Mouse (Mus musculus): ENCODE results near the gene Klhdc4.

Gene Klhdc4

DNA sequence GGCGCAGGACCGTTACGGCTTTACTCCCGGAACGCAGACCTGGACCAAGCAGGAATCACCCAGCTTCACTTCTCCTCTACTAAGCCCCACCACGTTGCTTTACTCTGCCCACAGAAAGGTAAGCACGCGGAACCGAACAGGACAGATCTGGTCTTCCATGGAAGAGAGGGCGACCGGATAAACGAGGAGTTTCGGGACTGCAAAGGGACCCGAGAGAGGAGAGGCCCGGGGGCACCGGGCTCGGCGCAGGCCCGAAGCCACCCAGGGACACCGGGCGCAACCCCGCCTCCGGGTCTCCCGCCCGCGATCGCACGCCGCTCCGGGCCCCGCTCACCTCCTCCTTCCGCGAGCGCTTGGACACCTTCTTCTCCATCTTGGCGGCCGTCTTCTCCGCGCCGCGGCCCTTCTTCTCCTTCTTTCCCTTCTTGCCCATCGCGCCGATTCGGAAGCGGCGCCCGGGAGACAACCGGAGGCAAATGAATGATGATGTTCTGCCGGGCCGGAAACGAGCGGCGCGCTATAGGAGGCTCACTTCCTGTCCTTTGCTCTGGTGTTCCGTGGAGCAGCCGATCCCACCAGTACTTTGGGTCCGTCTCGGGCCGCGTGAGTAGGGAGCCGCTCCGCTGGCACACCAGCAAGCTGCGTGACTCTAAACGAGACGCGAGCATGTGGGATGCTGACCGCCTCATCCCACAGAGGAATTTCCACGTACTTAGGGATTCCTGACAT, at the start of gene Klhdc4:
Klhdc4 (minus strand) TSS at position 522 of the 729 bp plus-strand sequence.
- DNase-seq (ENCODE audit: low spot score in 2 of 2): peak; percentile 79 to 87

GRCm38 (mm10) chr8:121877828-121878480, 48.6 kb upstream of the Klhdc4 start:
- DNase-seq (ENCODE audit: low spot score in 2 of 2): no peak

GRCm38 (mm10) chr8:121877212-121877611, 47.8 kb upstream of the Klhdc4 start:
- DNase-seq (ENCODE audit: low spot score in 2 of 2): no peak

DNA sequence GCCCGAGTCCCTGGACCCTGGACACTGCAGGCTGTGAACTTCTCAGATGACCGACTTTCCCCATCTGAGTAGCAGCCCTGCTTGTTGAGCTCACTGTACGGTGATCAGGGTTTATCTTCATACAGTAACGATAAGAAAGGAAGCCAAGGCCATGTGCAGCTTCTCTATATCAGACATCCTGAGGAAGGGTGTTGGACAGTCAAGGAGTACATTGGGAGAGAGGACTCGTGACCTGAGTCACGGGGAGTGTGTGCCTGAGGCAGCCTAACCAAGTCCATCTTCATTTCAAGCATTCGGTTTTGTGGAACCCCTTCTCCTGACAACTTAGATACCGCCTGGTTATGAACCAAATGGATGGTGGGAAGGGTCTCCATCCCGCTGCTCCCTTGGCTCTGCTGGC, 46.1 kb upstream of the Klhdc4 start:
- no peak for DNase-seq (ENCODE audit: low spot score in 2 of 2)

DNA sequence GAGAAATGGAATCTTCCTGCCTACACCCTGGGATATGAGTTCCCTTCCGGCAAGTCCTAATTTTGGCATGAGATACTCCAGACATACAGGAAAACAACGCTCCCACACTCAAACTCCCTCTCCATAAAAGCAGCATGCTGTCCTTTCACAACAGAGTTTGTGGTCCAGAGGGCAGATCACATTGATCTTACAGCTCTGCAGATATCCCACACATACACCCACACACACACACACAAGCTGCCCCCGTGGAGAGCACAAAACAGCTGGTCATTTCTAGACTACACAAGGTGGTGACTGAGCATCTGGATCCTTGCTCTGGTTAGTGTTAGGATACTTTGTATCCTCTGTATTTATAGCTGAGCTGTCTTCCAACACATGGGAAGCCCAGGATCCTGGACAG, 45.7 kb upstream of the Klhdc4 start:
- DNase-seq (ENCODE audit: low spot score in 2 of 2): no peak

DNA sequence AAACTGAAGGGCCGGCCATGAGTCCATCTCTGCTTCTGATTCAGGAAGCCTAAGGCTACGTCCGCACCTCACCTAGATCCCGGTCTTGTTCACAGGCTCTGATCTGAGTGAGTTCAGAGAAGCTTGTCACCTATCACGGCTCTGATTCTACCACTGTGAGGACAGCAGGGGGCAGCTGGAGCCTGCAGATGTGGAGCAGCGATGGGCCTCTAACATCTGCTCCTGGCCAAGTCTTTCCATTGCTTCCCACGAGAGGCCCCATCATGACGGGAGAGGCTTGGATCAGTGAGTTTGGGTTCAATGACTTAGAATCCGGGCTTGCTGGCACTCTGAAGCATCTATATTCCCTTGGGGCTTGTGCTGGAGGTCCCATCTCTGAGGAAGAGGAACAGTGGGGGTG, 44.7 kb upstream of the Klhdc4 start:
- DNase-seq (ENCODE audit: low spot score in 2 of 2): peak; percentile 64 to 69

DNA sequence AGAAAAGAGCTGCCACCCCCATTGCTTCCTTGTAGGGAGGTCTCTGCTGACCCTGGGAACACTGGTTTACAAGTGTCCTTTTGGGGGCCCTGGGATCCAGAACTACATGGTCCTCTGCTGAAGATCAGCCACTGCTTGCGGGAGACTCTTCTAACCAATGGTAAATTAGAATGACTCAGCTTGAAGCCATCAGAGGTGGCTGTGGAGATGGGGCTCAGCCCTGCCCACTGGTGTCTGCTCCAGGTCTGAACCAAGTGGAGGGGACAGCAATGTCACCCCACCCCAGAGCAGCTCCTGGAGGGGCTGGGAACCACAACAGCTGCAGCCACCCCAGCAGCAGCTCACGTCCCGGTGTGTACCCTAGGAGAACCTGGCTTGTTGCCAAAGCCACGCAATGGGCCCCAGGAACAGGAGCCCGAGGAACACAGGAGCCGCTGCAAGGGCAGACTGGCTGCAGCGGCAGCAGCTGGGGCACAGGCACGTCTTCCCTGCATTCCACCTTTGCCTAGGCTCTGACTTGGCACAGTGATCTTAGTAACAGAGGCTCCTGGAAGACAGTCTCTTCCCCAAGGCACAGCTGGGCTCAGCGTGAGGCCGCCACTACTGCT, 42.6 kb upstream of the Klhdc4 start:
- DNase-seq (ENCODE audit: low spot score in 2 of 2): no peak

GRCm38 (mm10) chr8:121870190-121870589, 40.8 kb upstream of the Klhdc4 start:
- DNase-seq (ENCODE audit: low spot score in 2 of 2): no peak

- no peak for DNase-seq (ENCODE audit: low spot score in 2 of 2)
These were observed 39.5 kb upstream of the Klhdc4 start for GRCm38 (mm10) chr8:121868896-121869295.

DNA sequence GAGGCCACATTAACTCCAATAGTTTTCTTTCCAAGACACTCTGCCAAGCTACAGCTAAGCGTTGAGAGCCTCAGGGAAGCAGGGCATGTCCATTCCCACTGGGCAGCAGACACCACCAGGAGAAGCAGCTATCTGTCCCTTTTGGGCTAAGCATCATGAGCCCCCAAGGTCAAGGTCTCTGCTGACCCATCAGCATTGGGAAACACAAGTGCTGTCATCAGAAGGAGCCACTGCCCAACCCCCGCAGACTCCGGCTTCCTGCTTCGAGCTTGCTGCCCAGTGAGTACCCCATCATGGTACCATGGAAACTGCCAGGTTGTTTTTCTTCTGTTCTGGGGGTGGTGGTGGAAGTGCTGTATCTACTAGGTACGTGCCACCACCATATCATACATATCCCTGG, 38.8 kb upstream of the Klhdc4 start:
- DNase-seq (ENCODE audit: low spot score in 2 of 2): no peak

GRCm38 (mm10) chr8:121865356-121865755, 36.0 kb upstream of the Klhdc4 start:
- no peak for DNase-seq (ENCODE audit: low spot score in 2 of 2)

- DNase-seq (ENCODE audit: low spot score in 2 of 2): no peak
These were observed 32.6 kb upstream of the Klhdc4 start for GRCm38 (mm10) chr8:121861806-121862548.

- DNase-seq (ENCODE audit: low spot score in 2 of 2): no peak
These were observed 31.9 kb upstream of the Klhdc4 start for GRCm38 (mm10) chr8:121861276-121861675.

DNA sequence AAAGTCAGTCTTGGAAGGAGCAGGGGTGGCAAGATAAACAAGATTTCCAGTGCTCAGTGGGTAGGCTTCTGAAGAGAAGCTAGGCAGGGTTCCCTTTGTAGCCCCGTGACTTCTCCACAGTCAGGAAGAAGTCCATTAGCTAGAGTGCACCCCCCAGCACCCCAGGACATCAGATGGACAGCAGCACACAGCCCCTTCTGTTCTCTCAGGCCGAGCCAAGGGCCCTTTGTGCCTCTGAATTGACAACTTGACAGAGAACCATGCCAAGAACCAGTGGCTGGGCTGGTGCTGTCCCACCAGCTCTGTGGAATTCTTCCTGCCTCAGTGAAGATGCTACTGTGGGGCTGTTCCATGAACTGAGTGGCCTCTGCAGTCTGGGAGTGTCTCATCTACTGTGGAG, 28.4 kb upstream of the Klhdc4 start:
- no peak for DNase-seq (ENCODE audit: low spot score in 2 of 2)

GRCm38 (mm10) chr8:121857331-121857730, 28.0 kb upstream of the Klhdc4 start:
- DNase-seq (ENCODE audit: low spot score in 2 of 2): no peak

GRCm38 (mm10) chr8:121856071-121856746, 26.8 kb upstream of the Klhdc4 start:
- DNase-seq (ENCODE audit: low spot score in 2 of 2): no peak

DNA sequence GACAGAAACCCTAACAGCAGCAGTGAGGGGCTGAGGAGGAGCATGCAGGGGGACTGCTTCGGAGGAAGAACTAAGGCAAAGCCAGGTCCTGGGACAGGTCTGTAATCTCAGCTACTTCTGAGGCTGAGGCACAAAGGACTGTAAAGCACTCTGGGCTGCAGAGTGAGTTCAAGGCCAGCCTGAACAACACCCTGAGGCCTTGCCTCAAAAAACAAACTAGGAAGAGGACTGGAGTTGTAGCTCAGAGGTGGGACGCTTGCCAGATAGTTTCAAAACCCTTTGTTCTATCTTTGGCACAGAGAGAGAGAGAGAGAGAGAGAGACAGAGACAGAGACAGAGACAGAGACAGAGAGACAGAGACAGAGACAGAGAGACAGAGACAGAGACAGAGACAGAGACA, 24.2 kb upstream of the Klhdc4 start:
- no peak for DNase-seq (ENCODE audit: low spot score in 2 of 2)

DNA sequence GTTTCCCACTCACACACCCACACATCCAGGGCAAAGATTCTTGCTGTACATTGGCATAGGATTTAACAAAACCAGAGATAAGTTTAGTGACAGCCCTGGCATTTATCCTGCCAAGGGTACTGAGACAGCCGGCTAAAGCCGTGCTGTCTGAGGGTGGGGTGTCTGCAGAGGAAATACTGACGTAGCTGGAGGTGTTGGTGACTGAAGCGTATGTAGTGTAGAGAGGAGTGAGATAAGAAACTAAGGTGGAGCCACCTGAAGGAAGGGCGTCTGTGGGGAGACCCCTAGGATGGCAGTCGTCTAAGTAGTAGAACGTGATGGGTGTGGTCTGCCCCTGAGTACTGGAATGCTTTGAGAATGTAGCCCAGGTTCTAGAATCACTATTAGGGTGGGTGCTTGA, 23.1 kb upstream of the Klhdc4 start:
- no peak for DNase-seq (ENCODE audit: low spot score in 2 of 2)

- no peak for DNase-seq (ENCODE audit: low spot score in 2 of 2)
These were observed 22.3 kb upstream of the Klhdc4 start for GRCm38 (mm10) chr8:121851716-121852115.

- peak; percentile 91 to 99 for DNase-seq (ENCODE audit: low spot score in 2 of 2)
These were observed 21.6 kb upstream of the Klhdc4 start for GRCm38 (mm10) chr8:121850821-121851470.

DNA sequence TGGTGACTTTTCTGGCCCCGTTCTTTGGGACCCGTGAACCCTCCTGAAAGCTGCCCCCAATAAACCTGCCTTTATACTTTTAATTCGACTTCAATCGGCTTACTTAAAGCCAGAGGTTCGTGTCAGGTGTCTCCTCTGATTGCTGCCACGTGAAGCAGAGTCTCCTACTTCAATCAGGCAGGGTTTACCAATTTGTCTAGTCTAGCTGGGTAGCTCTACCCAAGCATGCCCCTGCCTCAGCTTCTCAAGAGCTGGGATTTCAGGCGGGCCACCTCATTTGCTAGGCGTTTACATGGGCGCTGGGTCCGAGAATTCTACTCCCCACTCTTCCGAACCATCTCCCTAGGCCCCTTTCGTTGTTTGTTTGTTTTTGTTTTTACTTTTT, 21.1 kb upstream of the Klhdc4 start:
- DNase-seq (ENCODE audit: low spot score in 2 of 2): no peak
